Mouse (Mus musculus) embryonic facial prominence, embryonic 13.5 days (tissue): Measurements from ENCODE around the gene Klhl22. TPM values are rescaled to one million over a fixed set of nuclear protein-coding genes. Genes with fewer than 3 reads are reported as not detected.

Experiments used
- ATAC-seq: fragments of 200-750 bp; cut with Nextera tagmentation; 2 replicates; pipeline ENCODE4 v1.8.0; 2017; ENCODE audit warnings: low read depth; ENCODE audit not compliant: insufficient number of reproducible peaks, insufficient read depth, low FRiP score, low TSS enrichment
- H3K27ac ChIP-seq: fragments of 300-500 bp; sonication (generic); 2 replicates; pipeline ENCODE4 v1.5.1; 2015; ENCODE audit warnings: moderate library complexity, mild to moderate bottlenecking, inconsistent platforms
- H3K27me3 ChIP-seq: fragments of 300-500 bp; sonication (generic); 2 replicates; pipeline ENCODE4 v1.6.1; 2015; ENCODE audit warnings: mild to moderate bottlenecking, inconsistent platforms
- H3K36me3 ChIP-seq: fragments of 300-500 bp; sonication (generic); 2 replicates; pipeline ENCODE4 v1.6.1; 2015; ENCODE audit warnings: mild to moderate bottlenecking, inconsistent platforms
- H3K4me1 ChIP-seq: fragments of 300-500 bp; sonication (generic); 2 replicates; pipeline ENCODE4 v1.6.1; 2015; ENCODE audit warnings: inconsistent platforms
- H3K4me2 ChIP-seq: fragments of 300-500 bp; sonication (generic); 2 replicates; pipeline ENCODE4 v1.6.1; 2015; ENCODE audit warnings: moderate library complexity, mild to moderate bottlenecking, inconsistent platforms
- H3K4me3 ChIP-seq: fragments of 300-500 bp; sonication (generic); 2 replicates; pipeline ENCODE4 v1.5.1; 2015; ENCODE audit warnings: mild to moderate bottlenecking, inconsistent platforms
- H3K9ac ChIP-seq: fragments of 300-500 bp; sonication (generic); 2 replicates; pipeline ENCODE4 v1.6.1; 2015; ENCODE audit warnings: mild to moderate bottlenecking, inconsistent platforms
- H3K9me3 ChIP-seq: fragments of 300-500 bp; sonication (generic); 2 replicates; pipeline ENCODE4 v1.6.1; 2016; ENCODE audit warnings: inconsistent platforms
- WGBS: fragments of 180-500 bp; shearing (Covaris S2); methylation state at CpG from one replicate; pipeline ENCODE4 v1.1.7; 2015; ENCODE audit warnings: mixed read lengths; 5-methylcytosine and 5-hydroxymethylcytosine counted together
- polyA plus RNA-seq: library from polyadenylated mRNA; unstranded; fragments of >200 nt; fragmentation: Nextera tagmentation; extraction: Ambion mirVana; gene quantifications from 2 replicates; pipeline ENCODE4 v1.2.1, GENCODE M21; 2015

The Klhl22 gene
- polyA plus RNA-seq, 1 experiment from 2014 or later: 97.7 TPM

DNA sequence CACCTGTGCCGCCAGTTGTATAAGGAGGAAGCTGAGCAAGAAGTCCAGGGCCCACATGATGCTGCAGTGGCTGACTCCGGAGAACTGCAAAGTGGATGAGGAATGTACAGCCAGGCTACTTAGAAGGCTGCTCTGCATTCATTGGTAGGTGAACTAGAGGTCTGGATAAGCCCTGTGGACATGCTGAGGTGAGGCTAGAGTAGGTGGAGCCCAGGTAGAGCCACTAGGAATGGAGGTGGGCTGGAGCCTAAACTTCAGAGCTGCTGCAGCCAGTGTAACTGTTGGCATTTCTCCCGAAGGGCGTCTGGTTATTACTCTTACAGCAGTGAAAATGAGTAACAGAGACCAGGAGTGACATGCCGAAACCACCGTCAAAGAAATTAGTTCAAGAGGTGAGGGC lies 78.6 kb downstream of the Klhl22 start, which contains the start of gene Car15:
Gene Car15 (minus strand): TSS at position 314 of the 400 bp plus-strand sequence.
- Histone ChIP-seq H3K4me3 (no peak within 1 kb of the TSS), H3K36me3 (peaks cover 36% of the 10 kb centered on the region), H3K27me3 (peaks cover 50% of the 10 kb centered on the region), H3K4me2 (no peak within 1 kb of the TSS), H3K4me1 (peaks cover 10% of the 10 kb centered on the region; the same call in 1 of the 2 replicates), H3K9ac (no peak within 1 kb of the TSS), H3K9me3 (no peaks in the 10 kb centered on the region), H3K27ac (no peak within 1 kb of the TSS)
- no peak for ATAC-seq
- WGBS: 68% methylated on average over 6 of the region's 6 CpGs

DNA sequence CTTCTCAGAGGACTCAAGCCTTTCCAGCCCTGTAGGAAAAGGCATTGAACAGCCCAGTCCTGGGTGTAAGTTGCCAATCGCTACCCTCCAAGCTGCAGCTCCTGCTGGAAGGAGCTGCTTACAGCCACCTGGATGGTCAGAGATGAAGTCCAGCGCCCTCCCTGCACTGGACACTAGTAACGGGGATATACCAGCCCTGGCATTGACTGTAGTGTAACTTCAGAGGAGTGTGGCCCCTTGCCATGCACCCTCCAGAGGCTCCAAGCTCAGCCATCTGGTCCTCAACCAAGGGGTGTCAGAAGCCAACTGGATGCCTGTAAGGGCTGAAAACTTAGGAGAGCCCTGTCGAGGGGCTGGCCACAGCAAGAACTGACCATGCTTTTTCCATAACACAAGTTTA lies 80.6 kb downstream of the Klhl22 start:
- H3K36me3 ChIP-seq: peaks cover 56% of the 10 kb centered on the region

DNA sequence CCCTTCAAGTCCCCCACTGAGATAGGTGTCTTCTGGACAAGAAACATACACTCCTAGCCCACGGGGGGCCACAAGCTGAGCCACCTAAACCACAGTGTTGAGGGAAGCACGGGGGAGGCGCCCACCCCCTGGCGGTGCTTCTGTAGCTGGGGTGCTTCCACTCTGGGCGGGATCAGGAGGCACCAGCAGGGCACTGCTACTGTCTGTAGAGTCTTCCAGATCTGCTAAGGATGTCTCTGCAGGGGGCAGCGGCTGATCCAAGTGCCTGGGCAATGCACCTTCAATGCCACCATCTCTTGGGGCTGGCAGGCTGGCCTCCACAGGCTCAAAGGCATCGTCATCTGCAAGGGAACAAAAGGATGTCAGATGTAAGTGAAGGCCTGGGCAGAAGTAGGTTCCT lies 83.0 kb downstream of the Klhl22 start:
- no peak for ATAC-seq
- peaks cover 6% of the 10 kb centered on the region for H3K27me3 ChIP-seq
- H3K27ac ChIP-seq: no peak overlapping the region
- no peak overlapping the region for H3K4me2 ChIP-seq
- no peaks in the 10 kb centered on the region for H3K4me1 ChIP-seq
- no peak overlapping the region for H3K4me3 ChIP-seq
- 90% methylated on average over 7 of the region's 7 CpGs for WGBS
- no peaks in the 10 kb centered on the region for H3K9me3 ChIP-seq
- no peak overlapping the region for H3K9ac ChIP-seq
- peaks cover 80% of the 10 kb centered on the region for H3K36me3 ChIP-seq

More for the DNA sequence above, 80.6 kb downstream of the Klhl22 start:
- WGBS: 81% methylated on average over 4 of the region's 4 CpGs
- Histone ChIP-seq H3K9me3 (no peaks in the 10 kb centered on the region), H3K27me3 (peaks cover 31% of the 10 kb centered on the region), H3K27ac (no peak overlapping the region), H3K9ac (no peak overlapping the region), H3K4me2 (no peak overlapping the region), H3K4me1 (no peaks in the 10 kb centered on the region), H3K4me3 (no peak overlapping the region)
- ATAC-seq: no peak

Other genes starting within 250 kb of the Klhl22 start
- gene Thap7, start 228.5 kb upstream of the Klhl22 start, polyA plus RNA-seq: 72.5 and 75.2 TPM in 2 replicates
- not detected in 2 replicates for gene Lrrc74b, start 198.4 kb upstream of the Klhl22 start, polyA plus RNA-seq
- 0.08 and 0.32 TPM in 2 replicates for gene P2rx6, start 197.7 kb upstream of the Klhl22 start, polyA plus RNA-seq
- gene Slc7a4, start 176.4 kb upstream of the Klhl22 start, polyA plus RNA-seq: 5.5 and 6.0 TPM in 2 replicates
- gene Smpd4, start 140.3 kb upstream of the Klhl22 start, polyA plus RNA-seq: 39.0 and 39.8 TPM in 2 replicates
- gene Ccdc74a, start 113.1 kb upstream of the Klhl22 start, polyA plus RNA-seq: 8.7 and 10.4 TPM in 2 replicates
- 53.3 and 56.4 TPM in 2 replicates for gene Med15, start 26.7 kb upstream of the Klhl22 start, polyA plus RNA-seq
- 30.9 and 39.0 TPM in 2 replicates for gene Scarf2, start 37.7 kb downstream of the Klhl22 start, polyA plus RNA-seq
- gene B830017H08Rik, start 73.5 kb downstream of the Klhl22 start, polyA plus RNA-seq: 0.36 and 0.45 TPM in 2 replicates
- gene Car15, start 78.7 kb downstream of the Klhl22 start, polyA plus RNA-seq: 2.2 and 3.0 TPM in 2 replicates
- gene Gm20518, start 132.1 kb downstream of the Klhl22 start, polyA plus RNA-seq: 0.14 and 0.39 TPM in 2 replicates
- 0.14 TPM in 1 of 2 replicates, not detected in the other for gene Tssk1, start 134.6 kb downstream of the Klhl22 start, polyA plus RNA-seq
- gene Dgcr2, start 138.9 kb downstream of the Klhl22 start, polyA plus RNA-seq: 96.8 and 97.0 TPM in 2 replicates
- gene Tssk2, start 139.0 kb downstream of the Klhl22 start, polyA plus RNA-seq: 0.20 TPM in 1 of 2 replicates, not detected in the other
- 43.7 and 46.9 TPM in 2 replicates for gene Ess2, start 151.7 kb downstream of the Klhl22 start, polyA plus RNA-seq
- gene Gsc2, start 155.4 kb downstream of the Klhl22 start, polyA plus RNA-seq: not detected in 2 replicates
- gene Slc25a1, start 168.6 kb downstream of the Klhl22 start, polyA plus RNA-seq: 77.7 and 90.5 TPM in 2 replicates
- gene Vpreb2, start 220.8 kb downstream of the Klhl22 start, polyA plus RNA-seq: not detected in 2 replicates